Mouse (Mus musculus) c-Kit-positive CD71-positive TER-119-positive erythroid progenitor cells, embryonic 14.5 days (primary cell): ENCODE results near the gene Zfhx3.

Experiments
- DNase-seq: peaks from one replicate; pipeline ENCODE4 v3.0.0-alpha.2; 2013; ENCODE audit warnings: low spot score

Gene Zfhx3

GRCm38 (mm10) chr8:108866430-108866829 lies 924.0 kb downstream of the Zfhx3 start:
- DNase-seq: peak; percentile 4

GRCm38 (mm10) chr8:108867482-108868258 lies 925.2 kb downstream of the Zfhx3 start:
- DNase-seq: no peak

GRCm38 (mm10) chr8:108868259-108869090 lies 926.0 kb downstream of the Zfhx3 start:
- DNase-seq: no peak

- DNase-seq: no peak
Observed at GRCm38 (mm10) chr8:108869420-108869819, 927.0 kb downstream of the Zfhx3 start.

GRCm38 (mm10) chr8:108869935-108870334 lies 927.5 kb downstream of the Zfhx3 start:
- no peak for DNase-seq

- DNase-seq: no peak
Observed at GRCm38 (mm10) chr8:108870371-108870770, 927.9 kb downstream of the Zfhx3 start.

- no peak for DNase-seq
Observed at GRCm38 (mm10) chr8:108875722-108876121, 933.3 kb downstream of the Zfhx3 start.

GRCm38 (mm10) chr8:108880101-108880500 lies 937.7 kb downstream of the Zfhx3 start:
- no peak for DNase-seq

- DNase-seq: no peak
Observed at GRCm38 (mm10) chr8:108881336-108881735, 938.9 kb downstream of the Zfhx3 start.

- DNase-seq: no peak
Observed at GRCm38 (mm10) chr8:108882073-108882472, 939.6 kb downstream of the Zfhx3 start.

GRCm38 (mm10) chr8:108883381-108883780 lies 940.9 kb downstream of the Zfhx3 start:
- DNase-seq: no peak

GRCm38 (mm10) chr8:108884947-108885346 lies 942.5 kb downstream of the Zfhx3 start:
- no peak for DNase-seq

- DNase-seq: no peak
Observed at GRCm38 (mm10) chr8:108885450-108885849, 943.0 kb downstream of the Zfhx3 start.

- DNase-seq: no peak
Observed at GRCm38 (mm10) chr8:108885861-108886260, 943.4 kb downstream of the Zfhx3 start.

GRCm38 (mm10) chr8:108886599-108887255 lies 944.3 kb downstream of the Zfhx3 start:
- peak; percentile 28 for DNase-seq

- DNase-seq: no peak
Observed at GRCm38 (mm10) chr8:108887256-108887615, 944.8 kb downstream of the Zfhx3 start.

GRCm38 (mm10) chr8:108887890-108888289 lies 945.4 kb downstream of the Zfhx3 start:
- no peak for DNase-seq

GRCm38 (mm10) chr8:108888924-108889323 lies 946.5 kb downstream of the Zfhx3 start:
- DNase-seq: no peak

- DNase-seq: no peak
Observed at GRCm38 (mm10) chr8:108889406-108889805, 947.0 kb downstream of the Zfhx3 start.

- no peak for DNase-seq
Observed at GRCm38 (mm10) chr8:108894287-108894686, 951.8 kb downstream of the Zfhx3 start.

- DNase-seq: no peak
Observed at GRCm38 (mm10) chr8:108896468-108897346, 954.3 kb downstream of the Zfhx3 start.
